Mouse (Mus musculus): ENCODE measurements at regions not wholly inside any gene's neighbourhood (a gene's known extent, or its start where the extent isn't known, plus 50 kb on each side); places are given as distances from the start of the nearest gene placed in this dataset.

DNA sequence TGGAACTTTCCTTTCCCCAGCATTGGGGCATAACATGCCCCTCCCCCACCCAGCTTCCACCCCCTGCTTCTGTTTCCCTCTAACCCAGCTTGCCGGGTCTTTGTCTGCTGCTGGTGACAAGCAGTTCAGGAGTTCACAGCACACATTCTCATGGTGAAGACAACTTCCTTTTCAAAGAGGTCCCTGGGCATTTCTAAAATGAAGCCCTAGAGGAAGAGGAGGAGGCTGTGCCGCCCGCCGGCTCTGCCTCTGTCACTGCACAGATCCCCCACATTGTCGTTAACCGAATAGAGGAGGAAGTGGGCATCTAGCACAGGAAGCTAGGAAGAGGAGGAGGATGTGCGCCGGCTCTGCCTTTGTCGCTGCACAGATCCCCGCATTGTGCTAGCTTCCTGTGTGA is 201.4 kb downstream of the Enc1 start:
- Histone ChIP-seq H3K27ac (replicated peaks; ENCODE audit: low read depth, low read length) (peak overlapping the region; percentile 16), H3K4me3 (ENCODE audit: insufficient read depth, low read depth, low read length) (no peak overlapping the region), H3K4me1 (ENCODE audit: control insufficient read depth, insufficient read depth, insufficient read length, low read length) (peaks cover 16% of the 10 kb centered on the region)

DNA sequence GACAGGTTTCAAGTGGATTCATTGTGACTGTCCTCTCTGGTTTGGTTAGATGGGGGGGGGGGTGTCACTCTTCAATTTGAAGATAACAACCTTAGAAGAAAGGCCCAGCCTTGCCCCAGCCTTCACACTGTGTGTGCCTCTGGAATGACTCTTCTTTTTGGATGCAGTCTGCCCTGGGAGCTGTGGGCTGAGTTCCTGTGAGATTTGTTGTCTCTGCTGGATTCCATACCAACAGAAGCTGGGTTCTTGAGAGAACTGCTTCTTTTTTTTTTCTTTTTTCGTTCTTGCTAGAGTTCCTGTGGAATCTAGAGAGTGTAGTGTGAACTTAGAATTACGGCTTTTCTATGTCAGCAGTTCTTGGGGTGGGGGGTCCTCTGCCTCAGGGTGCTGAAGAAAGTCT is 200.9 kb downstream of the Enc1 start:
- no peak overlapping the region; the same call in 1 of the 2 replicates for H3K27ac ChIP-seq (replicated peaks; ENCODE audit: low read depth, low read length)
- H3K4me3 ChIP-seq (ENCODE audit: insufficient read depth, low read depth, low read length): no peak overlapping the region
- H3K4me1 ChIP-seq (ENCODE audit: control insufficient read depth, insufficient read depth, insufficient read length, low read length): peaks cover 16% of the 10 kb centered on the region

GRCm38 (mm10) chr13:97439216-97439979 is 198.5 kb downstream of the Enc1 start:
- H3K4me1 ChIP-seq (ENCODE audit: control insufficient read depth, insufficient read depth, insufficient read length, low read length): peaks cover 14% of the 10 kb centered on the region
- H3K4me3 ChIP-seq (ENCODE audit: insufficient read depth, low read depth, low read length): no peak overlapping the region
- H3K27ac ChIP-seq (replicated peaks; ENCODE audit: low read depth, low read length): no peak overlapping the region

DNA sequence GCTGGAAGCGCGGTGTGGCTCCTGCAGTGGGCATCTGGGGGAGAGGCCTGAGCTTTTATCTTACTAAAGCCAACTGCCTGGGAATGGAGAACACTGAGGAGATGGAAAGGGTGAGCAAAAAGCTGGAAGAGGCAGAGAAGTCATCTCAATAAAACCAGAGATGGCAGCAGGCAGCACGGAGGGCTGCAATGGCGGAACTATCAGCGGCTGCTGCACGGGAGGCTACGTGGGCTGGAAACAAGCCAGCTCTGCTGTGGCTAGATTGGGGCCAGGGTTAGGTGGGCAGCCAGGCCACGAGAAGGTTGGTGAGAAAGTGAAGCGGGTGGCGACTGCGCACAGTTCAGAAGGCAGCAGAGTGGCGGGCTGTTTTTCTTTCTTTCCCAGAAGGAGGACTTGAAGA is 197.8 kb downstream of the Enc1 start:
- Histone ChIP-seq H3K4me3 (ENCODE audit: insufficient read depth, low read depth, low read length) (no peak overlapping the region), H3K27ac (replicated peaks; ENCODE audit: low read depth, low read length) (no peak overlapping the region), H3K4me1 (ENCODE audit: control insufficient read depth, insufficient read depth, insufficient read length, low read length) (peaks cover 14% of the 10 kb centered on the region)

DNA sequence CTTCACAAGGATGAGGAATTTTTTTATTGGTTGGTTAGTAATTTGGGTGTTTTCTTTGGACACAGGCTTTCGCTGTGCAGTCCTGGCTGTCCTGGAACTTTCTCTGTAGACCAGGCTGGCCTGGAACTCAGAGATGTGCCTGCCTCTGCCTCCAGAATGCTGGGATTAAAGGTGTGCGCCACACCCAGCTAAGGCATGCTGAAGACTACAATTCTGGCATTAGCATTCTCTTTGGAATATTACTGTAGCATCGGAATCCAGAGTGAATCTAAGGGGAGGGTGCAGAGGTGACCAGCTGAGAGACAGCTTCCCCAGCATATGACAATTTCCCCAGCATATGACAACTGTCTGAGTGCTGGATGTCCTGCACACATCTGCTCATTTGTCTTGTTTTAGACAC is 197.4 kb downstream of the Enc1 start:
- Histone ChIP-seq H3K27ac (replicated peaks; ENCODE audit: low read depth, low read length) (no peak overlapping the region), H3K4me1 (ENCODE audit: control insufficient read depth, insufficient read depth, insufficient read length, low read length) (peaks cover 12% of the 10 kb centered on the region), H3K4me3 (ENCODE audit: insufficient read depth, low read depth, low read length) (no peak overlapping the region)

GRCm38 (mm10) chr13:97436719-97437350 is 195.9 kb downstream of the Enc1 start:
- H3K4me3 ChIP-seq (ENCODE audit: insufficient read depth, low read depth, low read length): no peak overlapping the region
- peaks cover 2% of the 10 kb centered on the region for H3K4me1 ChIP-seq (ENCODE audit: control insufficient read depth, insufficient read depth, insufficient read length, low read length)
- no peak overlapping the region for H3K27ac ChIP-seq (replicated peaks; ENCODE audit: low read depth, low read length)

DNA sequence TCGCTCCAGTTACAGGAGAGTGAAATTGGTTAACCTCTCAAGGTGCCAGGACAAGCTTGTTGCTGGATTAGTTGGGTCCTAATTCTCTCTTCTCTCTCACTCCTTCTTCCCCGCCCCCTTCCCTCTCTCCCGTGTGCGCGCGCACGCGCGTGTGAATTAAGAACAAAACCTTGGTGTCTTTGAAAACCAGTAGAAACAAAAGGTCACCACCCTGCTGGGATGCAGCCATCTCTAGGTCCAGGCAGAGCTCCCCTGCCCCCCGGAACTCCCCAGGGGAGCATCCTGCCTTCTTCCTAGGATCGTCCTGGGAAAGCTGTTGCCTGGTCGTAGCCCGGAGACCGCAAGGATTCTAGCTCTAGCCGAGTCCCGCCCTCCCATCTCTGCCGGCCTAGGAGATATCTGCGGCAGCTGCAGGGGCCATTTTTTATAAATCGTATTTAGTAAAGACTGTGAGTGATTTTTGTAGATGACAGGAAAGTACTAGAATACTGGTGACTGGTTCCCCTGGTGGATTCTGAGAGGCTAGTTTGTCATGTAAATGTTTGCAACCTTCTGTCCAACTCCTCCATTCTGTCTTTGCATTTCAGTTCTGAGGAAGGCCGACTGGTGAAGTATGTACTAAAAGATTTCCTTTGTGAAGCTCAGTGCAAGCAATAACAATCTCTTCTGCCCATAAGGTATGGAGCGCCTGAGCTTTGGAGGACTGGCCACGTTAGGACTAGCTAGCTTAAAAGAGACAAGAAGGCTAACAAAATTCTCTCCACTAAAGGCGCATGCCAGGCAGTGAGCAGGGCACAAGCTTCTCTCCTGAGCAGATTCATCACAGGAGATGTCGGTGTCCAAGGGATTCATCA is 195.2 kb downstream of the Enc1 start:
- Histone ChIP-seq H3K4me3 (ENCODE audit: insufficient read depth, low read depth, low read length) (peak overlapping the region; percentile 48), H3K27ac (replicated peaks; ENCODE audit: low read depth, low read length) (no peak overlapping the region), H3K4me1 (ENCODE audit: control insufficient read depth, insufficient read depth, insufficient read length, low read length) (no peaks in the 10 kb centered on the region; the same call in 1 of the 2 replicates)

- H3K27ac ChIP-seq (replicated peaks; ENCODE audit: low read depth, low read length): no peak overlapping the region
- no peaks in the 10 kb centered on the region; the same call in 1 of the 2 replicates for H3K4me1 ChIP-seq (ENCODE audit: control insufficient read depth, insufficient read depth, insufficient read length, low read length)
- peak overlapping the region; percentile 48; the same call in 1 of the 2 replicates for H3K4me3 ChIP-seq (ENCODE audit: insufficient read depth, low read depth, low read length)
These were observed 194.3 kb downstream of the Enc1 start for GRCm38 (mm10) chr13:97434961-97435864.

GRCm38 (mm10) chr13:97434167-97434566 is 193.3 kb downstream of the Enc1 start:
- Histone ChIP-seq H3K4me1 (ENCODE audit: control insufficient read depth, insufficient read depth, insufficient read length, low read length) (no peaks in the 10 kb centered on the region; the same call in 1 of the 2 replicates), H3K27ac (replicated peaks; ENCODE audit: low read depth, low read length) (no peak overlapping the region), H3K4me3 (ENCODE audit: insufficient read depth, low read depth, low read length) (no peak overlapping the region)

GRCm38 (mm10) chr13:97432627-97433026 is 191.7 kb downstream of the Enc1 start:
- Histone ChIP-seq H3K4me3 (ENCODE audit: insufficient read depth, low read depth, low read length) (no peak overlapping the region), H3K4me1 (ENCODE audit: control insufficient read depth, insufficient read depth, insufficient read length, low read length) (no peaks in the 10 kb centered on the region), H3K27ac (replicated peaks; ENCODE audit: low read depth, low read length) (no peak overlapping the region)

DNA sequence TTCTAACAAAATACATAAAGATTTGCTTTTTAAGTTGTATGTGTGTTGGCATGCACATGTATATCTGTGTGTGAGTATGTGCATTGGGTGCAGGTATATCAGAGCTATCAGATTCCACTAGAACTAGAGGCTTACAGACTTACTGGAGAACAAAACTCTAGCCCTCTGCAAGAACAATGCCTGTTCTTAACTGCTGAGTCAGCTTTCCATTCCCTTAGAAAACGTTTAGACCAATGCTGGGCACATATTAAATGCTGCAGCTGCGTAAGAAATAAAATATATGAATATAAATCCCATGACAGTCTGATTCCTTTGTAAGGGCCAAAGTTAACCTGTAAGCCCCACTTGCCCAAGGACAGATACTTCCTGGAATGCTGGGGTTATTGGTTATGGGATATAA is 190.0 kb downstream of the Enc1 start:
- Histone ChIP-seq H3K27ac (replicated peaks; ENCODE audit: low read depth, low read length) (no peak overlapping the region), H3K4me3 (ENCODE audit: insufficient read depth, low read depth, low read length) (no peak overlapping the region), H3K4me1 (ENCODE audit: control insufficient read depth, insufficient read depth, insufficient read length, low read length) (no peaks in the 10 kb centered on the region)

GRCm38 (mm10) chr13:97428163-97428562 is 187.3 kb downstream of the Enc1 start:
- H3K4me3 ChIP-seq (ENCODE audit: insufficient read depth, low read depth, low read length): no peak overlapping the region
- no peaks in the 10 kb centered on the region for H3K4me1 ChIP-seq (ENCODE audit: control insufficient read depth, insufficient read depth, insufficient read length, low read length)

GRCm38 (mm10) chr13:97427537-97427936 is 186.6 kb downstream of the Enc1 start:
- Histone ChIP-seq H3K4me3 (ENCODE audit: insufficient read depth, low read depth, low read length) (no peak overlapping the region), H3K4me1 (ENCODE audit: control insufficient read depth, insufficient read depth, insufficient read length, low read length) (no peaks in the 10 kb centered on the region), H3K27ac (replicated peaks; ENCODE audit: low read depth, low read length) (no peak overlapping the region)

More at GRCm38 (mm10) chr13:97428163-97428562, 187.3 kb downstream of the Enc1 start:
- H3K27ac ChIP-seq (replicated peaks; ENCODE audit: low read depth, low read length): no peak overlapping the region

DNA sequence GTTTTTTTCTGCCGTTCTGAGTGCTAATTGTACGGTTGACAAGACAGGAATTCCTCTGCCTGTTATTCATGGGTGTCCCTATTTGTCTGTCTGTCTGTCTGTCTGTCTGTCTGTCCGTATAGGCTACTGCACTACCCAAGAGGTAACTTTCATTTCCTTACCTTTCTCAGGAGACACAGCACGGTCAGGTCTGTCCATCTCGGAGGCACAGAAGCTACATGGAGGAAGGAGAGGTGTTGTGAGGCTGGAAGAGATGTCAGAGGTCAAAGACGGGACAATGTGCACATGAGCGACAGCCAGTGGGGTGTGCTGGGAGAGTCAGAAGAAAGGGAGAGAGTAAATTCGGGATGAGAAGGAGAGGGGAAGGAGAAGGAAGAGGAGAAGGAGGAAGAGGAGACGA is 184.8 kb downstream of the Enc1 start:
- Histone ChIP-seq H3K4me1 (ENCODE audit: control insufficient read depth, insufficient read depth, insufficient read length, low read length) (no peaks in the 10 kb centered on the region), H3K27ac (replicated peaks; ENCODE audit: low read depth, low read length) (no peak overlapping the region), H3K4me3 (ENCODE audit: insufficient read depth, low read depth, low read length) (no peak overlapping the region)

Measured in brown adipose tissue, adult 24 weeks (tissue).